Mouse (Mus musculus): ENCODE results near the gene Zbtb20.

- TF ChIP-seq EP300 (IDR thresholded peaks at IDR 0.05; ENCODE audit: low read depth) (no peak), CTCF (IDR thresholded peaks at IDR 0.05; ENCODE audit: low read depth) (no peak)
These were observed 39.1 kb upstream of the Zbtb20 start for GRCm38 (mm10) chr16:42836404-42837120.

Measured in heart, postnatal 0 days (tissue).